ENCODE assay signal across 26 mouse cellular contexts in the genomic region with DNA sequence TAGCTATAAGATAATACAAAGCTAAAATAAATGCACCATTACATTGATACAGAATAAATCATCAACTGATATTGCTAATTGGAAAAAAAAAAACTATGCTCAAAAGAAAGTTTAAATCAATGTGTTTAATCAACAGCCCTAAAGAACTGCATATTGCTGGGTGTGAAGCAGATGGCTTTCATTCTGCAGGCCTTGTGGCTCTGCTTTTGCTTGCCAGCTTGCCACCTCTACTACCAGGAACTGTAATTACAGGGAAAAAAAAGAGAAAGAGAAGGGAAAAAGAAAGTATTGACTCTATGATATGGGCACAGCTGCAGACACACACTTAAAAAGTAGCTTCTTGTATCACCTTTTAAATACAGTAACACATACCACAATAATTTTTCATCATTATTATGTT.
DNase-seq lines count a peak whose midpoint lies in the region; ATAC-seq and TF ChIP-seq lines count a peak whose summit lies in the region.
"Had no signal": no experiment of that assay in that cellular context is flagged by ENCODE, and none has a peak within 500 bp of the region (broad histone marks: within the 10 kb centered on the region; RNA-seq: fewer than 3 reads in every experiment).

No protein-coding gene starts in this region.

- H3K9ac ChIP-seq in forebrain, embryonic 13.5 days = no peak overlapping the region
- H3K9ac ChIP-seq in forebrain, embryonic 12.5 days = no peak overlapping the region
- H3K9ac ChIP-seq in lung, postnatal 0 days (replicated peaks; ENCODE audit: low read depth) = no peak overlapping the region
- H3K9ac ChIP-seq: heart, embryonic 12.5 days; liver, embryonic 15.5 days had no signal

- H3K4me3 ChIP-seq in forebrain, embryonic 13.5 days = no peak overlapping the region
- no peak overlapping the region for H3K4me3 ChIP-seq in forebrain, embryonic 12.5 days (replicated peaks)
- no peak overlapping the region for H3K4me3 ChIP-seq in lung, postnatal 0 days (ENCODE audit: low read depth, low read length)
- H3K4me3 ChIP-seq: embryonic facial prominence, embryonic 10.5 days; heart, embryonic 12.5 days; hindbrain, embryonic 10.5 days; limb, embryonic 10.5 days; liver, embryonic 15.5 days had no signal

- no peaks in the 10 kb centered on the region for H3K4me1 ChIP-seq in forebrain, embryonic 13.5 days
- H3K4me1 ChIP-seq in forebrain, embryonic 12.5 days = no peaks in the 10 kb centered on the region
- no peaks in the 10 kb centered on the region for H3K4me1 ChIP-seq in lung, postnatal 0 days (ENCODE audit: insufficient read depth, low read depth, low read length)
- H3K4me1 ChIP-seq: embryonic facial prominence, embryonic 10.5 days; heart, embryonic 12.5 days; hindbrain, embryonic 10.5 days; limb, embryonic 10.5 days; liver, embryonic 15.5 days had no signal

- no peaks in the 10 kb centered on the region for H3K9me3 ChIP-seq in forebrain, embryonic 13.5 days (replicated peaks)
- H3K9me3 ChIP-seq in forebrain, embryonic 12.5 days = no peaks in the 10 kb centered on the region
- H3K9me3 ChIP-seq in lung, postnatal 0 days (ENCODE audit: low read length) = no peaks in the 10 kb centered on the region
- H3K9me3 ChIP-seq: embryonic facial prominence, embryonic 10.5 days; heart, embryonic 12.5 days; hindbrain, embryonic 10.5 days; limb, embryonic 10.5 days; liver, embryonic 15.5 days had no signal

- ATAC-seq in forebrain, embryonic 13.5 days = peak; percentile 74
- ATAC-seq in forebrain, embryonic 12.5 days (ENCODE audit: low FRiP score) = no peak
- no peak for ATAC-seq in lung, postnatal 0 days
- ATAC-seq: CD4-positive, CD25-positive, alpha-beta regulatory T cell, adult 4 months; hindbrain, postnatal 0 days; intestine, embryonic 16.5 days had no signal

- H3K27me3 ChIP-seq in forebrain, embryonic 13.5 days = no peaks in the 10 kb centered on the region
- H3K27me3 ChIP-seq in forebrain, embryonic 12.5 days = no peaks in the 10 kb centered on the region
- no peaks in the 10 kb centered on the region for H3K27me3 ChIP-seq in lung, postnatal 0 days (replicated peaks; ENCODE audit: insufficient read depth, low read length)
- H3K27me3 ChIP-seq: heart, embryonic 12.5 days; liver, embryonic 15.5 days had no signal

- peak; percentile 26 to 30 for DNase-seq in right cerebral cortex, postnatal 10 days (ENCODE audit: low spot score in 2 of 2)
- DNase-seq in right cerebral cortex, adult 2 months (ENCODE audit: low spot score in 2 of 2) = no peak
- DNase-seq in layer of hippocampus, adult 9-11 months = peak; percentile 33
- DNase-seq in lung, postnatal 0 days (ENCODE audit: low spot score) = no peak
- no peak for DNase-seq in T-cell, adult 2 months (ENCODE audit: low spot score)
- DNase-seq: adrenal gland, postnatal 25 days; cerebellum, adult 2 months; gastrocnemius, postnatal 25 days; heart, adult 18-20 months; heart, postnatal 10 days; kidney, postnatal 36 days; liver; right cerebral cortex, postnatal 25 days; spleen, adult 18-20 months; thymus, postnatal 14 days had no signal

- H3K36me3 ChIP-seq in forebrain, embryonic 13.5 days (ENCODE audit: poor library complexity, severe bottlenecking) = no peaks in the 10 kb centered on the region
- H3K36me3 ChIP-seq in forebrain, embryonic 12.5 days (replicated peaks) = no peaks in the 10 kb centered on the region
- H3K36me3 ChIP-seq in lung, postnatal 0 days (ENCODE audit: insufficient read depth, low read length) = no peaks in the 10 kb centered on the region
- H3K36me3 ChIP-seq: embryonic facial prominence, embryonic 10.5 days; heart, embryonic 12.5 days; hindbrain, embryonic 10.5 days; limb, embryonic 10.5 days; liver, embryonic 15.5 days had no signal

- TF ChIP-seq EP300 in lung, postnatal 0 days (IDR thresholded peaks at IDR 0.05) = no peak

- no peak for TF ChIP-seq CTCF in lung, postnatal 0 days (IDR thresholded peaks at IDR 0.05)

- no peak overlapping the region for H3K27ac ChIP-seq in forebrain, embryonic 13.5 days
- no peak overlapping the region for H3K27ac ChIP-seq in forebrain, embryonic 12.5 days
- no peak overlapping the region for H3K27ac ChIP-seq in lung, postnatal 0 days (ENCODE audit: low read length)
- H3K27ac ChIP-seq: embryonic facial prominence, embryonic 10.5 days; hindbrain, embryonic 10.5 days; hindbrain, postnatal 0 days; limb, embryonic 10.5 days; liver, embryonic 15.5 days had no signal

- no peak overlapping the region for H3K4me2 ChIP-seq in forebrain, embryonic 13.5 days
- no peak overlapping the region for H3K4me2 ChIP-seq in forebrain, embryonic 12.5 days
- H3K4me2 ChIP-seq in lung, postnatal 0 days (replicated peaks; ENCODE audit: low read depth, low read length) = no peak overlapping the region
- H3K4me2 ChIP-seq: heart, embryonic 12.5 days; liver, embryonic 15.5 days; midbrain, embryonic 11.5 days had no signal

Comparison
In these comparisons a context has a peak if more than half of its experiments do, and no peak if none do; other contexts are left out.
1. DNase-seq: peak in right cerebral cortex, postnatal 10 days (2 of 2) and layer of hippocampus, adult 9-11 months (single experiment); none in right cerebral cortex, adult 2 months (0 of 2), lung, postnatal 0 days (single experiment) and T-cell, adult 2 months (single experiment).